Mouse (Mus musculus) forebrain, embryonic 15.5 days (tissue): ENCODE results near the gene Mamdc2. TPM values are rescaled to one million over a fixed set of nuclear protein-coding genes. Genes with fewer than 3 reads are reported as not detected.

Source experiments
- ATAC-seq: fragments of 200-750 bp; cut with Nextera tagmentation; replicated peaks from 2 replicates; pipeline ENCODE4 v1.8.0; 2017; ENCODE audit warnings: mild to moderate bottlenecking, moderate TSS enrichment, moderate library complexity
- H3K27ac ChIP-seq: fragments of 300-500 bp; sonication (generic); replicated peaks from 2 replicates; pipeline ENCODE4 v1.5.1; 2015; ENCODE audit warnings: mild to moderate bottlenecking, inconsistent platforms
- H3K27me3 ChIP-seq: fragments of 300-500 bp; sonication (generic); 2 replicates; pipeline ENCODE4 v1.6.1; 2015; ENCODE audit warnings: inconsistent platforms
- H3K36me3 ChIP-seq: fragments of 300-500 bp; sonication (generic); 2 replicates; pipeline ENCODE4 v1.6.1; 2015; ENCODE audit warnings: mild to moderate bottlenecking, inconsistent platforms
- H3K4me1 ChIP-seq: fragments of 300-500 bp; sonication (generic); 2 replicates; pipeline ENCODE4 v1.6.1; 2015; ENCODE audit warnings: inconsistent platforms
- H3K4me2 ChIP-seq: fragments of 300-500 bp; sonication (generic); replicated peaks from 2 replicates; pipeline ENCODE4 v1.6.1; 2015; ENCODE audit warnings: mild to moderate bottlenecking, inconsistent platforms
- H3K4me3 ChIP-seq: fragments of 300-500 bp; sonication (generic); 2 replicates; pipeline ENCODE4 v1.5.1; 2015; ENCODE audit warnings: mild to moderate bottlenecking, inconsistent platforms
- H3K9ac ChIP-seq: fragments of 300-500 bp; sonication (generic); replicated peaks from 2 replicates; pipeline ENCODE4 v1.6.1; 2015; ENCODE audit warnings: mild to moderate bottlenecking, inconsistent platforms
- H3K9me3 ChIP-seq: fragments of 300-500 bp; sonication (generic); 2 replicates; pipeline ENCODE4 v1.6.1; 2016; ENCODE audit warnings: inconsistent platforms
- WGBS: fragments of 180-500 bp; shearing (Covaris S2); methylation state at CpG from one replicate; pipeline ENCODE4 v1.1.7; 2015; ENCODE audit warnings: mixed read lengths; 5-methylcytosine and 5-hydroxymethylcytosine counted together
- polyA plus RNA-seq: library from polyadenylated mRNA; unstranded; fragments of >200 nt; fragmentation: Nextera tagmentation; extraction: Ambion mirVana; gene quantifications from 2 replicates; pipeline ENCODE4 v1.2.1, GENCODE M21; 2015

Gene Mamdc2
- polyA plus RNA-seq, 1 experiment from 2014 or later: 1.2 TPM

DNA sequence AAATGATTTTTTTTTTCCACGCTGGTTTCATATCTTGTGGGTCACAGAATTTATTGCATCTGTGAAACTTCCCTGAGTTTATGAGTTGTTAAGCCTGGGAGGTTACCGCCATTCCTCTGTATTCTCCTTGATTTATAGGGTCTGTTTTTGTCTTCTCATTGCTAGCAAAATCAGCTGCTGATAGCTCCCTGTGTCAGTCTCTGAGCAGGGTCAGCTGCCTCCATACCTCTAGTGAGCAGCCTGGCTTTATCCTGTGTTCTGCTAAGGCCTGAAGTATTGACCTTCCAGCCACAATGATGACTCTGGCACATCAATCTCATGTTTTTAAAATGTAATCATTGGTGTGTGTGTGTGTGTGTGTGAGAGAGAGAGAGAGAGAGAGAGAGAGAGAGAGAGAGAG lies 98.3 kb downstream of the Mamdc2 start:
- Histone ChIP-seq H3K36me3 (no peaks in the 10 kb centered on the region), H3K9me3 (no peaks in the 10 kb centered on the region), H3K4me2 (no peak overlapping the region), H3K9ac (no peak overlapping the region), H3K27ac (no peak overlapping the region), H3K27me3 (no peaks in the 10 kb centered on the region), H3K4me3 (no peak overlapping the region), H3K4me1 (peaks cover 5% of the 10 kb centered on the region)
- 75% methylated on average over 2 of the region's 2 CpGs for WGBS
- no peak for ATAC-seq

DNA sequence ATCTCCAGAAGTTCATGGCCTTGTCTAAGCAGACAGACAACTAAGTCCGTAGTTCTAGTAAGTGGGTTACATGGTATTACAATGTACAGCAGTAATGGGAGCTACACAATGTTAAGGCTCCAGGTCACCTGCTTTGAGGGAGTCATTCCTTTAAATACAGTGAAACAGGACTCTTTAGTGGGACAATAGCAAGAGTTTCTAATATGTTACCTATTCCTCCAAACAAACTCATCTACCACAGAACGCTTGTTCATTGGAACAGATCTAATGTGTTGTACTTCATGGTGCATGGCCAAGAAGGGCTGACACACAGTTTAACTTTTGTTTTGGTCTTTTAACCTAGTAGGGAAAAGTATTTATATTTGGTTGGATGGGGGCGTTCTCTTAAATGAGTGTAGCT lies 105.5 kb downstream of the Mamdc2 start:
- no peaks in the 10 kb centered on the region for H3K4me1 ChIP-seq
- no peaks in the 10 kb centered on the region for H3K36me3 ChIP-seq
- H3K9me3 ChIP-seq: no peaks in the 10 kb centered on the region
- H3K4me3 ChIP-seq: no peak overlapping the region
- H3K27me3 ChIP-seq: no peaks in the 10 kb centered on the region
- no peak for ATAC-seq
- no peak overlapping the region for H3K9ac ChIP-seq
- 87% methylated on average over 3 of the region's 3 CpGs for WGBS
- no peak overlapping the region for H3K4me2 ChIP-seq
- no peak overlapping the region for H3K27ac ChIP-seq

DNA sequence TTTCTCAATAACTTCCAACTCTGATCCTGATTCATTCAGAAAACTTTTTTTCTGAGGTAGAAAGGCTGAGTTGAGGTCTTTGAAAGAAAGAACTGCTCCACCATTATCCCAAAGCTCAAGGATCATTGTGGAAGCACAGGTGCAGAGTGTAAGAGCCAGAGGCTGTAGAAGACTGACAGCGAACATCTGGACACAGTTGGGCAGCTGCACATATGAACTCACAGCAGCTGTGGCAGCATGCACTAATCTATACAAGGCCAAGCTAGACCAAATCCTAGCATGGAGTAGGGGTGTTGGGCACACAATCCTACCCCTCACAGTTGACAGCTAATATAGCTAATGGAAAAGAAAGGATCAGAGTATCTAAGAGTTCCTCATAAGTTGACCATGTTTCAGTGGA lies 115.4 kb downstream of the Mamdc2 start:
- H3K4me3 ChIP-seq: no peak overlapping the region
- no peak overlapping the region for H3K4me2 ChIP-seq
- H3K9ac ChIP-seq: no peak overlapping the region
- no peak overlapping the region for H3K27ac ChIP-seq
- no peaks in the 10 kb centered on the region for H3K36me3 ChIP-seq
- ATAC-seq: no peak
- no peaks in the 10 kb centered on the region for H3K4me1 ChIP-seq
- 100% methylated on average over 1 of the region's 1 CpGs for WGBS
- no peaks in the 10 kb centered on the region for H3K27me3 ChIP-seq
- H3K9me3 ChIP-seq: no peaks in the 10 kb centered on the region

DNA sequence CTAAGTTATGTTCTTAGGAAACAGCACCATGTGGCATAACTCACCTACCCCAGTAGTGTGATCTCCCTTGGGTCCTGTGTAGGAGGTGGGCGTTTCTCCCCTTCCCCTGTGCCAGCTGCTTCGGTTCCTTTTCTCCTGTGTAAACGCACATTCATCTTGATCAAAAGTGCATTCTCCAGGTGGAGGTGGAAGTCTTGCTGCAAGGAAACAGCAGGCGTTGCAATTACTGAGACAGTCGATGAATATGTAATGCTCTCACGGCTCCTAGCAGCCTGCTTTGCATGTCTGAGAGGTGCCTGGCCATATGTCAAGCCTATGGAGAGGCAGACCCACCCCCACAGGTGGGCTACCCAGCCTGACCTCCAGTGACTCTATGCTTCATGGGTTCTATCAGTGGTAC lies 117.4 kb downstream of the Mamdc2 start:
- Histone ChIP-seq H3K27ac (no peak overlapping the region), H3K4me1 (no peaks in the 10 kb centered on the region), H3K27me3 (no peaks in the 10 kb centered on the region), H3K36me3 (no peaks in the 10 kb centered on the region), H3K9me3 (no peaks in the 10 kb centered on the region), H3K4me2 (no peak overlapping the region), H3K4me3 (no peak overlapping the region), H3K9ac (no peak overlapping the region)
- ATAC-seq: no peak
- WGBS: 45% methylated on average over 6 of the region's 6 CpGs

DNA sequence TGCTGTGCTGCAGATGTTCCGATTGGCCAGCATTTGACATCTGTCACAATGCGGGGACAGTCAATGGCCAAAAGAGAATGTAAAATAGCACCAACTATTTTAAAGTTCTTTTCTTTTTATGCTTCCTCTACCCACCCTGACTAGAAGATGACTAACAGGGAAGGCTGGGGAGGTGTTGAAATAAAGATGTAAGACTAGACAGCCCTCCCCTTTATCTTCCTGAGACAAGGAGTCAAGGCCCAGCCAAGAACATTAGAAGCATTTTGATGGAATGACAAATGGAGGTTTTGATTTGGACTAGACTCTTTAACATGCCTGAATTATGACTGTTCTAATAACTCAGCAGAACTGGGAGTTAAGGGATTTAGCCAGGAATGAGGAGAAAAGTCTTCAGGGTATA lies 118.9 kb downstream of the Mamdc2 start:
- no peak for ATAC-seq
- no peak overlapping the region for H3K9ac ChIP-seq
- H3K4me2 ChIP-seq: no peak overlapping the region
- H3K27me3 ChIP-seq: no peaks in the 10 kb centered on the region
- WGBS: 94% methylated on average over 2 of the region's 2 CpGs
- H3K9me3 ChIP-seq: no peaks in the 10 kb centered on the region
- no peaks in the 10 kb centered on the region for H3K36me3 ChIP-seq
- no peak overlapping the region for H3K4me3 ChIP-seq
- no peaks in the 10 kb centered on the region for H3K4me1 ChIP-seq
- no peak overlapping the region for H3K27ac ChIP-seq

DNA sequence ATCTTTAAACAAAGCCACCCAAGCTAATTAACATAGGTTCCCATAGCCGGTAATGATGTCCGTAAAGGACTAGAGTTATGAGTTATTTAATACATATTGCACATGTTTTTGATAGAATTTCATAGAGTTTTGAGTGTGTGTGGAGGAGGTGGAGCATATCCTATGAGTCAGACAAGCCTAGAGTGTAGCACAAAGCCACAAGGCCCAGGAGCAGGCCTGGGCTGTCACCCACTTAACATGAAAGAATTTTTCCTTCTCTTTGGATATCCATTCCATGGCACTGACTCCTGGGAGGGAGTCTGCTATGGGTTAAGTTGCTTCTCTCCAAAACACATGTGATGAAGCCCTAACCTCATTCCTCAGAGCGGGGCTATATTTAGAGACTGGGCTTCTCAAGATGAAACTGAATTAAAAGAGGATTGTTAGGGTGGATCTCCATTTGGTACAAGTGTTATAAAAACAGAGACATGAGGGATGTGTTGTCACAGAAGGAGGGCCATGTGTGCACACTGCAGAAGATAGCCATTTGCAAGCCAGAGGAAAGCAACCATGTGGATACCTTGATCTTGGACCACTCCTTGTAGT lies 121.1 kb downstream of the Mamdc2 start:
- H3K9ac ChIP-seq: no peak overlapping the region
- H3K36me3 ChIP-seq: no peaks in the 10 kb centered on the region
- H3K27me3 ChIP-seq: no peaks in the 10 kb centered on the region
- 91% methylated on average over 3 of the region's 3 CpGs for whole genome bisulfite sequencing
- no peak overlapping the region for H3K4me3 ChIP-seq
- H3K4me1 ChIP-seq: no peaks in the 10 kb centered on the region
- H3K27ac ChIP-seq: no peak overlapping the region
- no peaks in the 10 kb centered on the region for H3K9me3 ChIP-seq
- ATAC-seq: no peak
- H3K4me2 ChIP-seq: no peak overlapping the region

DNA sequence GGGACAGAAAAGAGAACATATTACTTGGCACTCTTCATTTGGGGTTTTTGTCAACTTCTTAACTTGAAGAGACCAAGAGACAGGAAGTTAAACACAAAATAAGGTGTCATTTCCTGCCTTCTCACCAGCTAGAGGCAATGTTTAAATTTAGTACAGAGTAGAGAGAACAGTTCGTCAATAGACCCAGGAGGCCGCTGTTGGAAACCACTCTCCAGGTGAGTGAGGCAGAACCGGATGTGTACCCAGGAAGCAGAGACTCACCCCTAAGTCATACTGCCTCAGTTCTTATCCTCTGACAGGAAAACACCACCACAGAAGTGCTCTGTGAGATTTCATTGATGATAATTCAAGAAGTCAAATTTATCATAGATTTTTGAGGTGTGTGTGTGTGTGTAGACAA lies 125.1 kb downstream of the Mamdc2 start:
- no peak for ATAC-seq
- WGBS: 91% methylated on average over 3 of the region's 3 CpGs
- Histone ChIP-seq H3K36me3 (no peaks in the 10 kb centered on the region), H3K4me1 (no peaks in the 10 kb centered on the region), H3K4me2 (no peak overlapping the region), H3K9me3 (no peaks in the 10 kb centered on the region), H3K9ac (no peak overlapping the region), H3K27me3 (no peaks in the 10 kb centered on the region), H3K27ac (no peak overlapping the region), H3K4me3 (no peak overlapping the region)

DNA sequence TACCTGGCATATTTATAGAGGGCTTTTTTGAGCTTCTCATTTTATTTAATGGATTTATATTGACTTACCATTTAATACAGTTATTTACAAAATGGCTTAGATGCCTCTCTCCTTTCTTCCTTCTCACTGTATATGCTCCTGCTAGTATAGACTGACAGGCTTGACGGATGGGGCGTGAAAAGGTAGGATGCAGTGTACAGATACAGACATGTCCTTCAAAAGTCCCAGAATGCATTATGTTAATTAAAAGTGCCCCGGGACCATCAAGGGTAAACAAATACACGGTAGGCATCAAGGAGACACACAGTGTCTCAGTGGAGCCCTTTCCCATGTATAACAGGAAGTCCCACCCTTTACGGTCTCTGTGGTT lies 130.3 kb downstream of the Mamdc2 start:
- H3K9ac ChIP-seq: no peak overlapping the region
- no peak overlapping the region for H3K4me3 ChIP-seq
- no peak overlapping the region for H3K27ac ChIP-seq
- H3K36me3 ChIP-seq: no peaks in the 10 kb centered on the region
- no peak for ATAC-seq
- H3K4me2 ChIP-seq: no peak overlapping the region
- H3K4me1 ChIP-seq: 0 out of 2 replicates have a peak, but pooled peaks cover 3% of the 10 kb centered on the region
- 89% methylated on average over 5 of the region's 5 CpGs for WGBS
- no peaks in the 10 kb centered on the region for H3K27me3 ChIP-seq
- H3K9me3 ChIP-seq: no peaks in the 10 kb centered on the region

DNA sequence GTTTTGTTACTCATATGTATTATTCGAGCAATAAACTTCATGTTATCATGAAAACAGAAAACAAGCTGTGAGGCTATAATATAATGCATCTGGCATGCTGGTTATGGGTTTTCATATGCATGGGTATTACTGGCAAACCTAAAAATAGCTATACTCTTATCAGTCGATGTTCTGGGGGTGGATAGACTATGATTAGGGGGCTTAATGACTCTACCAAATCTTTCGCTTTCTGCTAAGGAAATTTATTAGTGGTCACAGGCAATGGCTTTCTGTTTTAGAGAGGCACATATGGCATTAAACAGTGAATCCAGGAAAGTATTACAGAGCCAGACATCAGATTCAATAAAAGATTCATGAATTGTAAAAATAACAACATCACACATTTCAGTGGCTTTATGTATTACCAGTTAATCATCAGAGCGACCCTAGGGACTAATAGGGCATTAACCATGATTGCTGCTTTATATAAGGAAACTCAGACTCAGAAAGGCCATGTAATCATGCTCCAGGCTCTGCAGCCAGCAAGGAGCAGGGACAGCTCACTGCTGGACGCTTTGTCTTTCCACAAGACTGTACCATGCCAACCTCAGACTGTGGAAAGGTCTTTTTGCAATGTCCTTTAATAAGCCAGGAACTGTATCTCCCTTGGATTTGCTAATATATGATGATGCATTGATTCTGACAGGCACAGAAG lies 130.8 kb downstream of the Mamdc2 start:
- no peak for ATAC-seq
- no peaks in the 10 kb centered on the region for H3K36me3 ChIP-seq

DNA sequence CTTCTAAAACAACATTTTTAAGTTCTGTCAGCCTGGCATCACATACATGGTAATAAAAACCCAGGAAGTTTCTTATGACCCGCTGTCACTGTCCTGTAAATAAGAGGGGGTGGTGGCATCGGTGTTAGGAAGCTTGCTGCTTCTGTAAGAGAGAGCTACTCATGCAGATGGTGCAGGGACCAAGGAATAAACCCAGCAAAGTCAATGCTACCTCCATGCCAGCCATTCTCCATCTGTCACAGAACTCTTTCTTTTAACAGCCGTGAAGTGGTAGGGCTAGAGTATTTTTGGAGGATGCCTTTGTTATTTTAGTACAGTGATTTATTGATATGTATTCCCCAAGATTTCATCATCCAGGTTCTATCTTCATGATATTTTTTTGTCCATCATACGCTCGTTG lies 131.4 kb downstream of the Mamdc2 start:
- no peak for ATAC-seq
- H3K36me3 ChIP-seq: no peaks in the 10 kb centered on the region
- no peak overlapping the region for H3K9ac ChIP-seq
- no peak overlapping the region for H3K4me3 ChIP-seq
- WGBS: 81% methylated on average over 5 of the region's 5 CpGs
- no peaks in the 10 kb centered on the region for H3K9me3 ChIP-seq
- H3K4me2 ChIP-seq: no peak overlapping the region
- no peaks in the 10 kb centered on the region for H3K27me3 ChIP-seq
- H3K4me1 ChIP-seq: 0 out of 2 replicates have a peak, but pooled peaks cover 3% of the 10 kb centered on the region
- H3K27ac ChIP-seq: no peak overlapping the region

More for the DNA sequence above, 130.8 kb downstream of the Mamdc2 start:
- Histone ChIP-seq H3K9me3 (no peaks in the 10 kb centered on the region), H3K4me3 (no peak overlapping the region), H3K4me1 (0 out of 2 replicates have a peak, but pooled peaks cover 3% of the 10 kb centered on the region), H3K27me3 (no peaks in the 10 kb centered on the region), H3K4me2 (no peak overlapping the region), H3K9ac (no peak overlapping the region), H3K27ac (no peak overlapping the region)
- WGBS: 73% methylated on average over 5 of the region's 5 CpGs

DNA sequence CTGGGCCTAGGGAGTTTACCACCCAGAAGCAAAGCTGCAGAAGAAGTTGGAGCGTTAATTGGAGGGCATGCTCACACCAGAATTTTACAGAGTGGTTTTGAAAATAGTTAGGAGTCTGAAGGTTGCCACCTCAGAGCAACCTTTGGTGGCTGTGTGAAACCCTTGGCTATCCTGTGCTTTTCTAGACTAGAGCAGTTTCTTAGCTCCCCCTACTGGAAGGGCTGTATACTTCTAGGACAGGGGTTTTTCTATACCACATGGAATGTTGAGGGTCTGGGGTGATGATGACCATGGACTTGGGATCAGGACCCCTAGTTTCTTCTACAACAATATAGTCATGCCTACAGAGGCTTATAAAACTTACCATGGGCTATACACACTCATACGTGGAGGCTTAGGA lies 138.3 kb downstream of the Mamdc2 start:
- H3K27ac ChIP-seq: no peak overlapping the region
- no peak for ATAC-seq

DNA sequence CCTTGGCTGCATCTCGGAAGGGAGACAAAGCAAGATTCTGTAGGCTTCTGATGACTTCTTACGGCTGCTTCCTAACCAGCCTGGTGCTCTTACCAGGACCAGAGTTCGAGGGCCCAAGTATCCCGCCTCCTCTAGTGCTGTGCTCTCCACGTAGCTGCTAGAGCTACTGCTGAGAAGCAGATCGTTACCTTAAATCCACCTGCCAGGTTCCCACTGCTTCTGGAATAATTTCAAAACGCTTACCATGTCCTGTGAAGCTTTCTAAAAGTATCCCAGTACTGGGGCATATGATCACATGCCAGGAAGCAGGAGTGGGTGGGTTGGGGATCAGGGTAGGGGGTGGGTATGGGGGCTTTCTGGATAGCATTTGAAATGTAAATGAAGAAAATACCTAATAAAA lies 141.6 kb downstream of the Mamdc2 start:
- WGBS: 78% methylated on average over 7 of the region's 7 CpGs
- no peak overlapping the region for H3K4me3 ChIP-seq
- H3K36me3 ChIP-seq: no peaks in the 10 kb centered on the region
- no peaks in the 10 kb centered on the region for H3K27me3 ChIP-seq
- no peak overlapping the region for H3K9ac ChIP-seq
- H3K27ac ChIP-seq: no peak overlapping the region
- H3K4me2 ChIP-seq: no peak overlapping the region
- ATAC-seq: no peak
- no peaks in the 10 kb centered on the region for H3K4me1 ChIP-seq
- H3K9me3 ChIP-seq: no peaks in the 10 kb centered on the region

More for the DNA sequence above, 138.3 kb downstream of the Mamdc2 start:
- WGBS: 83% methylated on average over 2 of the region's 2 CpGs
- H3K9me3 ChIP-seq: no peaks in the 10 kb centered on the region
- H3K27me3 ChIP-seq: no peaks in the 10 kb centered on the region
- H3K4me2 ChIP-seq: no peak overlapping the region
- H3K36me3 ChIP-seq: no peaks in the 10 kb centered on the region
- no peaks in the 10 kb centered on the region for H3K4me1 ChIP-seq
- no peak overlapping the region for H3K4me3 ChIP-seq
- H3K9ac ChIP-seq: no peak overlapping the region

DNA sequence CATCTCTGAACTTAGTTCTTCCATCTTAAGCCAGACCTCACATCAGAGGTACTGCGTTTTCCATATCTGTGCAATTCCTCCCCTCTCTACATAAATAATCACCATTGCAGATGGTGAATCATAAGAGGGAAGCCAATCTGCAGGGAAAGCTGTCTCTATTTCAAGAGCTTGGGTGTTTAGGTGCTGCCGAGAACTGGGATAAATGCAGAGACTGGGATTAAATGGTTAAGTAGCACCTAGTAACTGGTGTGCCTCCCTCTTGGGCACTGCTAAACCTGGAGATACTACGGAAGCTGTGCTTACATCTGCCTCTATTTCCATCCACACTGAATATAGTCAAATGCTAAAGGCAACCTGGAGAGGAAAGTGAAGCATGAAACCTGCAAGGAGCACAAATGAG lies 148.3 kb downstream of the Mamdc2 start:
- no peak for ATAC-seq
- no peaks in the 10 kb centered on the region for H3K36me3 ChIP-seq
- no peak overlapping the region for H3K9ac ChIP-seq
- H3K27ac ChIP-seq: no peak overlapping the region
- no peaks in the 10 kb centered on the region for H3K9me3 ChIP-seq
- H3K4me3 ChIP-seq: no peak overlapping the region
- H3K4me1 ChIP-seq: no peaks in the 10 kb centered on the region
- WGBS: 83% methylated on average over 3 of the region's 3 CpGs
- H3K27me3 ChIP-seq: no peaks in the 10 kb centered on the region
- no peak overlapping the region for H3K4me2 ChIP-seq
